Mouse (Mus musculus) hindbrain, embryonic 16.5 days (tissue): ENCODE results near the gene Fip1l1. TPM values are rescaled to one million over a fixed set of nuclear protein-coding genes. Genes with fewer than 3 reads are reported as not detected.

Source experiments
- ATAC-seq: fragments of 200-750 bp; cut with Nextera tagmentation; 2 replicates; pipeline ENCODE4 v1.8.0; 2017; ENCODE audit warnings: moderate TSS enrichment, moderate library complexity
- H3K27ac ChIP-seq: fragments of 300-500 bp; sonication (generic); 2 replicates; pipeline ENCODE4 v1.5.1; 2014; ENCODE audit warnings: low read depth, mild to moderate bottlenecking, control low read depth, low read length, moderate library complexity
- H3K27me3 ChIP-seq: fragments of 300-500 bp; sonication (generic); replicated peaks from 2 replicates; pipeline ENCODE4 v1.6.1; 2014; ENCODE audit warnings: low read length; ENCODE audit not compliant: control insufficient read depth, insufficient read depth
- H3K36me3 ChIP-seq: fragments of 300-500 bp; sonication (generic); 2 replicates; pipeline ENCODE4 v1.6.1; 2014; ENCODE audit warnings: mild to moderate bottlenecking, low read length, moderate library complexity, mixed read lengths; ENCODE audit not compliant: control insufficient read depth, insufficient read depth
- H3K4me1 ChIP-seq: fragments of 300-500 bp; sonication (generic); 2 replicates; pipeline ENCODE4 v1.6.1; 2014; ENCODE audit warnings: low read depth, low read length; ENCODE audit not compliant: control insufficient read depth, insufficient read depth
- H3K4me2 ChIP-seq: fragments of 300-500 bp; sonication (generic); 2 replicates; pipeline ENCODE4 v1.6.1; 2014; ENCODE audit warnings: mild to moderate bottlenecking, low read length, control low read depth, moderate library complexity
- H3K4me3 ChIP-seq: fragments of 300-500 bp; sonication (generic); 2 replicates; pipeline ENCODE4 v1.5.1; 2014; ENCODE audit warnings: mild to moderate bottlenecking, low read length, control low read depth, moderate library complexity
- H3K9ac ChIP-seq: fragments of 300-500 bp; sonication (generic); 2 replicates; pipeline ENCODE4 v1.6.1; 2014; ENCODE audit warnings: low read depth, mild to moderate bottlenecking, control low read depth, low read length, moderate library complexity
- H3K9me3 ChIP-seq: fragments of 300-500 bp; sonication (generic); 2 replicates; pipeline ENCODE4 v1.6.1; 2014; ENCODE audit warnings: mild to moderate bottlenecking, low read length, moderate library complexity; ENCODE audit not compliant: control insufficient read depth
- WGBS: fragments of 180-500 bp; shearing (Covaris S2); extraction: QIAGEN DNeasy Blood & Tissue Kit; methylation state at CpG from one replicate; pipeline ENCODE4 v1.1.7; 2014; 5-methylcytosine and 5-hydroxymethylcytosine counted together
- polyA plus RNA-seq: library from polyadenylated mRNA; unstranded; fragments of >200 nt; fragmentation: Nextera tagmentation; extraction: Ambion mirVana; gene quantifications from 2 replicates; pipeline ENCODE4 v1.2.1, GENCODE M21; 2015

Gene Fip1l1
- polyA plus RNA-seq, 1 experiment from 2014 or later, result 64.9 TPM

DNA sequence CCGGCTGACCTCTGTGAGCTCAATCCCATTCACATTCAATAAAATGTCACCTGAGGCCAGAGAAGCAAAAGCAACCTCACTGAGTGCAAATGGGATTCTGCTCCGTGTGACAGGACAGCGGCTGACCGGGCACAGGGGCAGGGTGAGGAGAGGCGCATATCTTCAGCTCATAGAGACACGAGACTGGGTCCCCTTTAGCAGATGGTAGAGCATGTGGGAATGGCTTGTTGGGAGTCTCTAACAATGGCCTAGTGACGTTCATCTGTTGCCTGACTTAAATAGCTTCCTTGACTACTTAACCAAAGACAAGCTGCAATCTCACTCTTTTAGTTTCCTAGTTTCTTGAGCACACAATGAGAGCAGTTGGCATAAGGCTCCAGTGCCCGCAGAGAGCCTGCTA lies 71.0 kb downstream of the Fip1l1 start:
- Histone ChIP-seq H3K27ac (no peak overlapping the region), H3K27me3 (no peaks in the 10 kb centered on the region), H3K9ac (no peak overlapping the region), H3K9me3 (no peaks in the 10 kb centered on the region), H3K36me3 (no peaks in the 10 kb centered on the region), H3K4me1 (no peaks in the 10 kb centered on the region), H3K4me3 (no peak overlapping the region), H3K4me2 (no peak overlapping the region)
- 81% methylated on average over 8 of the region's 8 CpGs for WGBS
- no peak for ATAC-seq

GRCm38 (mm10) chr5:74610511-74610910 lies 75.3 kb downstream of the Fip1l1 start:
- Histone ChIP-seq H3K9ac (no peak overlapping the region), H3K4me2 (no peak overlapping the region), H3K27ac (no peak overlapping the region), H3K9me3 (no peaks in the 10 kb centered on the region), H3K4me1 (no peaks in the 10 kb centered on the region), H3K36me3 (no peaks in the 10 kb centered on the region), H3K4me3 (no peak overlapping the region), H3K27me3 (no peaks in the 10 kb centered on the region)
- ATAC-seq, result no peak
- WGBS, result 87% methylated on average over 10 of the region's 10 CpGs

DNA sequence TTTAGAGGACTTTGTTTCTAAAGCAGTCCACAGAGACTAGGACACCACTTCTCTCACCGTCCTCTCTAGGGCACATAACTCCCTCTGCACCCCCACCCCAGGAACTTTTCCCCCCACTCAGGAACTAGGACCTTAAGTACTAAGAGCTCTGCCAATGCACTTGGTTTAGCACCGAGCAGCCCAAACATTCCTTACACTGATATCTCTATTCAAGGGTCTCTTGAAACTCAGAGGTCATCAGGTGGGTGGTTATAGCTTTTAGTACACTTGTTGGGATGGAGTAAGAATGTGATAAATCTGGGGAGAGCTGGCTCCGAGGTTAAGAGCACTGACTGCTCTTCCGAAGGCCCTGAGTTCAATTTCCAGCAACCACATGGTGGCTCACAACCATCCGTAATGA lies 77.5 kb downstream of the Fip1l1 start:
- 93% methylated on average over 5 of the region's 5 CpGs for WGBS
- no peak for ATAC-seq

GRCm38 (mm10) chr5:74613491-74614151 lies 78.4 kb downstream of the Fip1l1 start:
- H3K4me2 ChIP-seq, result no peak overlapping the region
- no peaks in the 10 kb centered on the region for H3K9me3 ChIP-seq
- 65% methylated on average over 18 of the region's 18 CpGs for WGBS
- H3K9ac ChIP-seq, result no peak overlapping the region
- H3K27me3 ChIP-seq, result no peaks in the 10 kb centered on the region
- H3K36me3 ChIP-seq, result no peaks in the 10 kb centered on the region
- H3K4me3 ChIP-seq, result no peak overlapping the region
- no peak for ATAC-seq
- no peaks in the 10 kb centered on the region for H3K4me1 ChIP-seq
- no peak overlapping the region for H3K27ac ChIP-seq

More for the DNA sequence above, 77.5 kb downstream of the Fip1l1 start:
- H3K36me3 ChIP-seq, result no peaks in the 10 kb centered on the region
- no peaks in the 10 kb centered on the region for H3K27me3 ChIP-seq
- no peaks in the 10 kb centered on the region for H3K9me3 ChIP-seq
- no peak overlapping the region for H3K27ac ChIP-seq
- H3K4me3 ChIP-seq, result no peak overlapping the region
- no peak overlapping the region for H3K9ac ChIP-seq
- H3K4me1 ChIP-seq, result no peaks in the 10 kb centered on the region
- H3K4me2 ChIP-seq, result no peak overlapping the region

- H3K9ac ChIP-seq, result no peak overlapping the region
- no peak for ATAC-seq
- H3K27ac ChIP-seq, result no peak overlapping the region
- no peak overlapping the region for H3K4me2 ChIP-seq
- H3K36me3 ChIP-seq, result no peaks in the 10 kb centered on the region
- no peak overlapping the region for H3K4me3 ChIP-seq
- H3K27me3 ChIP-seq, result no peaks in the 10 kb centered on the region
- 76% methylated on average over 11 of the region's 13 CpGs for WGBS
- H3K9me3 ChIP-seq, result no peaks in the 10 kb centered on the region
- no peaks in the 10 kb centered on the region for H3K4me1 ChIP-seq
Measured at GRCm38 (mm10) chr5:74617816-74618572, 82.7 kb downstream of the Fip1l1 start.

DNA sequence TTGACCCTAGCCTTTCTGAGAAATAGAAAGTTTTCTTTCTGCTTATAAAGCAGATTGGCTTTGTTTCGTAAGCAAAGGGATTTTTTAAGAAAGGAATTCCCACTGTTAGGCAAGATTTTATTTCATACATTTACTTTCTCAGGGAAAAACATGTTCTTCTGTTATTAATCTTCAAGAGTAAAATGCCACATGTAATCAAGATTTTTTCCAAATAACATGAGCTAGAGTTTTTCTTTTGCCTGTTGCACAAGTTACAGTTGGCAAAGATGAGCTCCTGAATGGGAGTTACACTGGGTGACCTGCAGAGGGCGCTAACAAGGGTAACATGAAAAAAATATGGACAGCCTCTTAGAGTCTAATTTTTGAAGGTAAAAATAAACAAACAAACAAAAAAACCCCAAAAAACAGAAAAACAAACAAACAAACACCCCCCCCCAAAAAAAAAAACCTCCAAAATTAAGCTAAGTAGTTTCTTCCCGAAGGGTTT lies 83.4 kb downstream of the Fip1l1 start:
- H3K27ac ChIP-seq, result no peak overlapping the region
- 69% methylated on average over 3 of the region's 3 CpGs for WGBS
- H3K36me3 ChIP-seq, result no peaks in the 10 kb centered on the region
- no peak for ATAC-seq
- no peaks in the 10 kb centered on the region for H3K4me1 ChIP-seq
- no peaks in the 10 kb centered on the region for H3K9me3 ChIP-seq
- H3K27me3 ChIP-seq, result no peaks in the 10 kb centered on the region
- no peak overlapping the region for H3K4me2 ChIP-seq
- no peak overlapping the region for H3K4me3 ChIP-seq
- no peak overlapping the region for H3K9ac ChIP-seq

GRCm38 (mm10) chr5:74621691-74622470 lies 86.6 kb downstream of the Fip1l1 start:
- Histone ChIP-seq H3K36me3 (no peaks in the 10 kb centered on the region), H3K4me1 (no peaks in the 10 kb centered on the region), H3K4me3 (no peak overlapping the region), H3K9ac (no peak overlapping the region), H3K4me2 (no peak overlapping the region), H3K27me3 (no peaks in the 10 kb centered on the region), H3K27ac (no peak overlapping the region), H3K9me3 (no peaks in the 10 kb centered on the region)
- 52% methylated on average over 7 of the region's 7 CpGs for WGBS
- ATAC-seq, result no peak

DNA sequence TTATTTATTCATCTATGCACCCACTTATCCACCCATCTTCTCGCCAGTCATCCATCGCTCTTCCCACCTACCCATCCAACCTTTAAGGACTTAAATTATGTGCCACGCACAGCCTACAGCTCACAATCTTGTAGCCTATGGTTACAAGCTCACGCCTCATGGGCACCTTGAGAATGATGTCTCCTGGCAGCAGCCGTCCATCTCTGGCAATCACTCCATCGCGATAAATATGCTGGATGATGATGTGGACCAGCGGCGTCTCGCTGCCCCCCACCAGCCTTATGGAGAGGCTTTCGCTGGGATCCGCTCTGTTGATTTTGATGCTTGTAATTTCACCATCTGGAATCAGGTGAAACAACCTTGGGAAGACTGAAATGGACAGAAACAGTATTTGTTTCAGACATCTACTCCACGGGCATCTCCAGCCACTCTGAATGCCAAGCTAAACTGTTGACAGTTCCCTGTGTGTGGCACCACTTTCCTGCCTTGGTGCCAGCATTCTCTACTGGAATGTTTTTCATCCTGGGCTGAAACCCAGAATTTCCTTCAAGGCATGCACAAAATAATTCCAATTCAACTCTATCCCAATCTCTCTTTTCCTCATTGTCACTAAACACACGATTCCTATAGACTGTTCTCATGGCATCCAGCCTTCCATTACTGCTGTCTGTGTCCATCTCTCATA lies 88.2 kb downstream of the Fip1l1 start:
- no peak overlapping the region for H3K9ac ChIP-seq
- WGBS, result 87% methylated on average over 14 of the region's 14 CpGs
- no peaks in the 10 kb centered on the region for H3K4me1 ChIP-seq
- no peaks in the 10 kb centered on the region for H3K9me3 ChIP-seq
- no peak for ATAC-seq
- H3K27me3 ChIP-seq, result no peaks in the 10 kb centered on the region
- H3K36me3 ChIP-seq, result no peaks in the 10 kb centered on the region
- no peak overlapping the region for H3K4me3 ChIP-seq
- H3K27ac ChIP-seq, result no peak overlapping the region
- no peak overlapping the region for H3K4me2 ChIP-seq
